Mouse (Mus musculus): ENCODE data around the gene Ednra.
"Not testable (repeated sequence)": the region's sequence is repeated elsewhere in the genome, so short reads cannot be mapped to it uniquely, and the experiment has no call there.

Ednra gene

DNA sequence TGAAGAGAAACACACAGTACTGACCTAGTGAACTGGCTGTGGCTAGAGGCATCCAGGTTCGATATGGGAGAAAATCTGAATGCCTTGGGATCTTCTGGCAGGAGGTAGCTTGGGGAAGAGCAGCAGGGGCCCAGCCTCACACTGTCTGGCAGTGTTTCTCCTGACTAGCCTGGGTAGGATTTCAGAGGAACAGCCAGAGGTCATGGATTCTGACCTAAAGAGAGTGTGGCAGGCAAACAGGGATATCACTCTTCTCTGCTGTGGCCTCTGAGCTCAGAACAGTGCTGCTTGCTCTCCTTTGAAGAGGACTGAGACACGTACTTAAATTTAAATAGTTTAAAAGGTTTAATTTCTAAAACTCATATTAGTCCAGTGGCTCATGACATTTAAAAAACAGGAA is 7.2 kb downstream of the Ednra start:
- DNase-seq (ENCODE audit: low spot score): no peak

DNA sequence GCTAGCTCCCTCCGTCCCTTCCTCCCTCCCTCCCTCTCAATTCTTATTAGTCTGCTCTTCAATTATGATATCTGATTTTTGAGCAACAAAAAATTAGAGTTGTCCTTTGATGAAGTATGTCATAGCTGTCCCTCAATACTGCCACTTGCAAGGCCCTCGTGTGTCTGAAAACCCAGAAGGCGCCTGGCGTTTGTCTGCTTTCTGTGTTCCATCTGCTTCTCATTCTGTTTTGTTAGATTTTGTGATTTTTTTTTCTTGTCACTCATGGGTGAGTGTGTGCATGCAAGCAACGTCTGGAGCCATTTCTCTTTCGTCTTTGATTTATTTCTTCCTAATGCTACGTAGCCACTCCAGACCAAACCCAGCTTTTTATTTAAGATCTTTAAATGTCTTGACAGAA is 9.8 kb downstream of the Ednra start:
- no peak for DNase-seq (ENCODE audit: low spot score)

DNA sequence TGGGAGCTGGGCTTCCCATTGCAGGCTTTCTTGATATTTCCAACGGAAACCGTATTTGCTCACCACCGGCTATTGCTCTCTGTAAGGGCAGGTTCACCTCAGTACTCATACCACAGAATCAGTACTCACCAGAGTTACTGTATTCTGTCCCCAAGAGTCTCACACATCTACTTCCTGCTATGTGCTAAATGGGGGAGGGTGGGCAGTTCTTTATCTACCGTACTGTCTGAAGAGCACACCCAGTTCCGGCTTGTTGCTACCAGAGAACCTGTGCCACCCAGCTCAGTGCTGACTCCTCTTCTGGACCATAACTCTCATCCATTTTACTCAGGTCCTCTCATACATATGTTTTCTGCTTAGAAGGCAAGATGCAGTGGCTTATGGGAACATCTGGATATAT is 10.6 kb downstream of the Ednra start:
- DNase-seq (ENCODE audit: low spot score): no peak

DNA sequence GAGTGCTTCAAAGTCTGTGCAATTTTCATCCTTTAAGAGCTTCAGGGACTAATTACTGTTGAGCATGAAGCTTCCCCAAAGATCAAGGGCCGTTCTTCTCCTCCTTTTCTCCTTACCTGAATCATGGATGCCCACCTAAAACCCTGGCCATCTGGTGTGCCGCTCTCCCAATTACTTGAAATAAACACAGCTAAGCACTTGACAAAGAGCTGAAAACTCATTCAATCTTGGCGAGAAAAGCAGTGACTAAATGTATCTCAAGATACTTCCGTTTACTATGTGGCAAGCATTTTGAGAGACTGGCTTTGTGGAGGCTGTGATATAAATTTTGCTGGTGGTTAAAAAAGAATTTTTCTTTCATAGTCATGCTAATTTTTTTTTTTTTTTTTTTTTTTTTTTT is 19.5 kb downstream of the Ednra start:
- no peak for DNase-seq (ENCODE audit: low spot score)

DNA sequence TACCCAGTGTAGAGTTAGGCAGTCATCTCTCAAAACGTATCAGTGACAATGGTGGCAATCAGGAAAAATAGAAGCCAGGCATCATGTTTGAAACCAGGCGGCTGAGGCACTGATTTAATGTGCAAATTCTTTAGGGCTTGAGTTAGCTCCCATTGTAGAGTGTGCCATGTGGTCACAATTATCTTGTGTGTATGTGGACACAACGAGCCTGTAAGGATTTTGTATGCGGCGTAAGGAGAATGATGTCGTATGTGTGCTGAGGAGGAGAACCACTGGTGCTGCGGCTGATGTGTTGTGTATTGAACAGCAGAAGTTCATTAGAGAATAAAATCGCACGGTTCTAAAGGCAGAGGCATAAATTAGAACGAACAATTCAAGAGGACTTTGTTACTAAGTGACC is 26.2 kb downstream of the Ednra start:
- DNase-seq (ENCODE audit: low spot score): no peak

DNA sequence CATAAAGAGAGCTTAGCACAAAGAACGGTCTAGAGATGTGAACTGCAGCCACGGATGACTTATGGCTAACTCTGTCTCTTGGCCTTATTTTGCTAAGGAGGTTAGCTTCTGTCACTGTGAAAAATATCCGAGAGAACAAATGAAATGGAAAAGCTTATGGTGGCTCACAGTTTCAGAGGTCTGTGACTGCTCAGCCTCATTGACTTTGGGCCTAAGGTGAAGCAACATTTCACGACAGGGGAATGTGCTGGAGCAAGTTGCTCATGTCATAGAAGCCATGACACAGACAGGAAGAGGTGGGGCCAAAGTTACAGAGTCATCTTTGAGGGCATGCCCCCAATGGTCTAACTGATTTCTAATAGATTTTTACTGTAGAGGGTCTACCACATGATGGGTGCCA is 28.1 kb downstream of the Ednra start:
- DNase-seq (ENCODE audit: low spot score): no peak

DNA sequence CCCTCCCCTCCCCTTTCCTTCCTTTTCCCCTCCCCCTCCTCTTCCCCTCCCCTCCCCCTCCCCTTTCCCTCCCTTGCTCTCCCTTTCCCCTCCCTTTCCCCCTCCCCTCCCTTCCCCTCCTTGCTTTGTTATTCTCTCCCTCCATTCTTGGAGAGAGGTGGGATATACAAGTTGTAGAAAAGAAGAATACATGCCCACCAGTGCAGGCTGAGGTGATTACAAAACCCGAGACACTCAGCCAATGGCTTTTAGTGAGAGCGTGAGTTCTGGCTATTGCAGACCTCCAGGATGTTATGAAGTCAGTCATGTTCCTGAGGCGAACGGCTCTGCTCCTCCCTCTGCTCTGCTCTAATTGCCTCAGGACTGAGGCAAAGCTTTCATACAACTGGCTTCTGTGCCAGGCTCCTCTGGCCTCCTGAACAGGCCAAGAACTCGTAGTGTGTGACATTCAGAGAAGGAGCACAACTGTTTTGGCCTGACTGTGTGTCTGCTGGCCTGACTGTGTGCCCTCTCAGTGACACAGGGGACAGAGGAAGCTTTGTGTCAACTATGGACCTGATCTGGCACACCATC is 28.7 kb downstream of the Ednra start:
- DNase-seq (ENCODE audit: low spot score): no peak

DNA sequence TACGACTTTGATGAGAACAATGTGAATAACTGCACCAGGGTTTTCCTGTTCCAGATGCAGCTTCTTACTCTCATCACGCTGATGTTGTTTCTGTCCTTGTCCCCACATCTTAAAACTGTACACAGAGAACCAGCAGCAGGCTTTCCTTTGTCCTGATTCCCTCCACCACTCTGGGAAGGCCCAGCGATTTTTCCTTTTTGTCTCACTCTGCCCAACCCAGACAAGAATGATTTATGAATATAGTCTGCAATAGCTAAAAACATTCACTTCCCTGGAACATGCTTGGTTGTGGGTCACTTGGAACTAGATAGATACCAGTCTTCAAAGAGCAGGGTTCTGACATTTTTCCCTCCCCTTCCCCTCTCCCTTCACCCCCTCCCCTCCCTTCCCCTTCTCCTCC is 29.2 kb downstream of the Ednra start:
- no peak for DNase-seq (ENCODE audit: low spot score)

DNA sequence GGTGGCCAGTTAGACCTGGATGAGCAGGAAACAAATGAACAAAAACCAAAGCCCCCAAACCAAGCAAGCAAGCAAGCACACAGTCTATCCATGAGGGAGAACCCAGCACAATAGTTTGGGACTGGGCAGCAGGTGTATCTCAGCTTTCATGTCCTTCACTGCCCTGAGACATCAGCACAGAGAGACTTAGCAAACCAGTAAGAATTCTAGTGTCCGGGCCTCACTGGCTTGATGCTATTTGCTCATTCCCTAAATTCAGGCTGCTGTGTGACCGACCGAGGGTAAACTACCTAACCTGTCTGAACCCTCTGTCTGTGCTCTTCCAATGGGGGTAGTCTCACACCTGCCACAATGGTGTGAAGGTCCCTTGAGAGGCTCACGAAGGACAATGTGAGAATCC is 29.7 kb downstream of the Ednra start:
- no peak for DNase-seq (ENCODE audit: low spot score)

DNA sequence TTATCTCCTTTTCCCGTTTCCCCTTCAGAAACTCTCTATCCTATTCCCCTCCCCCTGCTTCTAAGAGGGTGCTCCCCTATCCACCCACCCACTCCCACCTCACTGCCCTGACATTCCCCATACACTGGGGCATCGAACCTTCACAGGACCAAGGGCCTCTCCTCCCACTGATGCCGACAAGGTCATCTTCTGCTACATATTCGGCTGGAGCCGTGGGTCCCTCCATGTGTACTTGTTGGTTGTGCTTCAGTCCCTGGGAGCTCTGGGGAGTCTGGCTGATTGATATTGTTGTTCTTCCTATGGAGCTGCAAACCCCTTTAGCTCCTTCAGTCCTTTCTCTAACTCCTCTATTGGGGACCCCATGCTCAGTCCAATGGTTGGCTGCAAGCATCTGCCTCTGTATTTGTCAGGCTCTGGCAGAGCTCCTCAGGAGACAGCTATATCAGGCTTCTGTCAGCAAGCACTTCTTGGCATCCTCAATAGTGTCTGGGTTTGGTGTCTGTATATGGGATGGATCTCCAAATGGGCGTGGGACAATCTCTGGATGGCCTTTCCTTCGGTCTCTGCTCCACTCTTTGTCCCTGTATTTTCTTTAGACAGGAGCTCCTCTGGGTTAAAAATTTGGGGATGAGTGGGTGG is 34.7 kb downstream of the Ednra start:
- not testable (repeated sequence) for DNase-seq (ENCODE audit: low spot score)

DNA sequence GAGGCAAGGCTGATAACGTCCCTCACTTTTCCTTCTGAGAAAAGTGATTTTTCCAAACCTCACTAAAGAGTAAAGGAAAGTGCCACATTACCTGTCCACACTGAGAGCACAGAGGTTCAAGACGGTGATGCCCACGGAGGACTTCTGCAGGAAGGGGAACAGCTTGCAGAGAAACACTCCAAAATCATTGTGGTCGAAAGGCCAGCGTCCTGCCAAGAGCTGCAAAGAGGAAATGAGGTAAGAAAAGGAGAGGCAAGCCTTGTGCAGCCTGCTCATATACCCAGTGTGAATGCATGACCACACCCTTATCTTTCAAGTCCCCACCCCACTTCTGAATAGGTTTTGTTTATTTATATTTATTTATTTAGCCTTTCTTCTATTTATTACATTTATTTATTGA is 35.3 kb downstream of the Ednra start:
- DNase-seq (ENCODE audit: low spot score): no peak

DNA sequence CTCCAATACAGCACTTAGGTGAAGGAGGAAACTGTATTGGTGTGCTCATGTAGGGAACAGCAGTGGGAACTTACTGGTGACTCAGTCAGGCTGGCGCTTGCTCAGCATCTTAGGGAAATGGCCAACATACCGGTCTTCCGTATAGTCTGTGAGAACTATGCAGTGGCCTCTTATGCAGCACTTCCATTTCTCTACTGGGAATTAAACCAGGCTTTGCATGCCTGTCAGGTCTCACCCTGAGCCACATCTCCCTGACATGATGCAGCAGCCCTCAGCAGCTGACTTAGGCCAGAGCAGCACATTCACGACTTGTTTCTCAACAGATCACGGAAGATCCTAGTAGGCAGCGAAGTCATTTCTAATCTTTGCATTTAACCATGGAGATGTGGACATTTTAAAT is 39.9 kb downstream of the Ednra start:
- DNase-seq (ENCODE audit: low spot score): no peak

DNA sequence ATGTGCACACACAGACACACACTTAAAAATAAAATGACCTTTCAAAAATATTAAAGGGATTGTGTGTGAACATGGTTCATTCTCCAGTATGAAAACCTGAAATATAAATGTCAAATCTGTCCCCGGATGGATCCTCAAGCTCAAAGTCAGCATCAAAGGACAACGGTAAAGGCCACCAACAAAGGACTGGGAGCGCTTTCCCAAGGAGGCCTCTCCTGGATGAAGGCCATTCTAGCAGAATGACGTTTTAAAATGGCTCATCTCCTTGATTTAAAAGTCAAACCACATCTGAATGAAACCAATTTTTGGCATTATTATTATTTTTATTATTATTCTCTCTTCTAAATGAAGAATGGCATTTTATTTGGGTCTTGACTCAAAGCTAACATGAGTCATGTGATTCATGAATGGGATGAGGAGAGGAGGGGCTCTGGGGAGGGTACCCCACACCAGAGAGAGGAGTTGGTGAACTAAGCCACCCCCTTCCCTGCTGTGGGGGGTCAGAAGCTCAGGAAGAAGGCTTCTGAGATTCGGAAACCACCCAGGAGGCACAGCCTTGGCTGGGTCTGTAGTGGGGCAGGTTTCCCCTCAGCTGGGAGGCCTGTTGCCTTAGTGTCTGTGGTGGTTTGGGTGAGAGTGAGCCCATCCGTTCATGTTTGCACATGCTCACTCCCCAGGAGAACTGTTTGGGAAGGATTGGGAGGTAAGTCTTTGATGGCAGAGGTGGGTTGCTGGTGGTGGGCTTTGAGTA is 40.7 kb downstream of the Ednra start:
- no peak for DNase-seq (ENCODE audit: low spot score)

DNA sequence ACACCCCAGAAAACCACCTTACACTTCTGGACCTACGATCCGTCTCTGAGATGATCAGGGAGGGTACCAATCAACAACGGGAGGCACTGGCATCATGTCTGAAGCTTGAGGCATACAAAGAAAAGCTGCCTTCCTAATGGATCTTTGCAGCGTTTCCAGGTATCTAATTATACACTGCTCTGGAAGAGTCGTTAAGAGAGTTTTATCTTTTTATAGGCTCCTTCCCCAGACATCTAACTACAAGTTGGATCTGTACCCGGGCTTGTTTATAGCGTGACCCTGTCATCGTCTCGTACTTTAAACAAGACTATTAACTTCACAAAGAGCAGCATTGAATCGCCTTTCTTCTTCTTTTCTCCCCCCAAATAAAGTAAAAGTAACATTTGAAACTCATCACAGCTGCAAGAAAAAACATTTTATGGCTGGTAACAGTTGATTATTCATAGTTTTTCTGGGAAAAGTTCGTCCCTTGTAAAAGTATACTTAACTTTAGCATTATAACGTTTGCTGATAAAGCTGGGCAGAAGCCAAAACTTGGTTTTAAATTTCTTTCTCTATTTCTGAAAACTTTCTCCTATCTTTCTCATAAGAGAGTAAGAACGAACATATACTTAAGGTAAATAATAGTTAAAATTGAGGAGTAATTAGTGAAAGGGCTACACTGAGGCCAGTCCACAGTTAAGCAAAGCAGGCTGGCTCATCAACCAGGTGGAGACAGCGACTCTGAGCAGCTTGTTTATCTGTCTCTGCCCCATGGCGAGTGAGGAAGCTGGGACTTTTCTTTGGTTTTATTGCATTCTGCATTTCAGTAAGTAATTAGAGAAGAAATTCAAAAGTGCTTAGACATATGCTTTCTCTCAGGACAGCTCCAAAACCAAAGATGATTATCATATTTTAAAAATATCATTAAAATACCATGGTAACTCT is 42.0 kb downstream of the Ednra start:
- DNase-seq (ENCODE audit: low spot score): no peak

DNA sequence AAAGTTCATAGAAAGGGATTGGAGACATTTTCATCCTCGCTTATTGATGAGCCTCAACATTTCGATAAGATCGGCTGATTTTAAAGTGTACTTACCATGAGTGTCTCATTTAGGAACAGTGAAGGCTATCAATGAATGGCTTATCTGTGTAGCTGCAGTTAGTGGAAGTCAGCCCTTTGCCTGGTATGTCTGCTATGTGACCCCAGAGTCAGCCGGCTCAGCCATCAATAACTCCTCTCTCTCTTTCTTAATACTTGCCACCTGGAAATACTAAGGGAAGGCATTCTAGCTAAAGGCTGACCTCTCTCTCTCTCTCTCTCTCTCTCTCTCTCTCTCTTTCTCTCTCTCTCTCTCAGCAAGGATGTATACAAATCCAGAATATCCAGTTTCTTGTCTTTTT is 52.2 kb downstream of the Ednra start:
- DNase-seq (ENCODE audit: low spot score): no peak

DNA sequence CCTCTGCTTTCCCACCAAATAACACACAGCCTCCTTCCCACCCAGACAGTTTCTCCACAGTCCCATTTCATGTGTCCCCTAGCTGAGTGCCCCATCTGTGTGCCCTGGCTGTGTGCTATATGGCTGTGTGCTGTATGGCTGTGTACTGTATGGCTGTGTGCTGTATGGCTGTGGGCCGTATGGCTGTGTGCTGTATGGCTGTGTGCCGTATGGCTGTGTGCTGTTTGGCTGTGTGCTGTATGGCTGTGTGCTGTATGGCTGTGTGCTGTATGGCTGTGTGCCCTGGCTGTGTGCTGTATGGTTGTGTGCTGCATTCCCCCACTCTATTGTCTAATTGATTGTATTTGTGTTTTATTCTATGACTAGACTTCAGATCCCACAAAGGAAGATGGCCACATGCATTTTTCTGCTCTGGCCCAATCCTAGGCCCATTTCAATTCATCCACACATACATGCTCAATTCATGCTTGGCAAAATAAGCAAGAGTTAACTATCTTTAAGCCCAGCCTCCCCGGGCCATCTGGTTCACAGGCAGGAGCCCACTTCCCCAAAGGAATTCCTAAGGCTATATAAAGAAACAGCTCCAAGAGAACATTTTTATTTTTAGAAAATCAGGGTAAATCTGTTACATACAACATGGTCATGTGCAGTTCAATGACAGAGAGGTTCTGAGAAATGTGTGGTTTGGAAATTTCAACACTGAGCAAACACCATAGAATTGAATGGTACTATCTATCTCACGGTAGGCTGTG is 53.5 kb downstream of the Ednra start:
- no peak for DNase-seq (ENCODE audit: low spot score)

DNA sequence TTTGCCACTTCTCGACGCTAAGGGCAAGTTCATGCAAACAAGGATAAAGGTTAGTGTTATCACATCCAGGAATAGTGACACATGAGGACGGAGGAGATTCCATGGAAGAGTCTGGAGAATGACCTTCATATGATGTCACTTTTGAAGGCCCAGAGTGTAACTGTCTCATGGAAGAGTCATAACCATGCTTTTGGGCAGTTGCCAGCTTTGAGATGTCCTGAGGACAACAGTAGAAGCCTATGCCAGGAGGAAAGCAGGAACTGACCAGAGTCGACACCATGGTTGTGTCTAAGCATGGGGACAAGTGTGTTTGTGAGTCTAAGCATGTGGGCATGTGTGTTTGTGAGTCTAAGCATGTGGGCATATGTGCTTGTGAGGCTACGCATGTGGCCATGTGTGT is 56.3 kb downstream of the Ednra start:
- DNase-seq (ENCODE audit: low spot score): no peak

DNA sequence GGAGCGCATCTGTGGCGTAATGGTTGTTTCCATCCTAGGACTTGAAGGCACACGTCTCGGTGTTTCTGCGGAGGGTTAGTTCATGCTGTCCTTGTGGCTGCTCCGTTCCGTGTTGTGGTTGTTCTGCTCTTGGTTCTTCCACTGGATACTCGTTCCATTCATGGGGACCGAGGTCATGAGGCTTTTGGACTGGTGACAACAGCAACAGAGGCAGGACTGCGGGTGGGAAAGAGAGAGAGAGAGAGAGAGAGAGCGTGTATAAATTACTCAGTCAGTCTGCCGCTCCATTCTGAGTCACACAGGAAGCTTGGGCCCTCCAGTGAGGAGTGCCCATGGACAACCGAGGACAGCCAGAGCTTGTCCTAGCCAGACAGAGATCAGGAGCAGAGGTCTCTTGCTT is 59.4 kb downstream of the Ednra start:
- DNase-seq (ENCODE audit: low spot score): no peak

DNA sequence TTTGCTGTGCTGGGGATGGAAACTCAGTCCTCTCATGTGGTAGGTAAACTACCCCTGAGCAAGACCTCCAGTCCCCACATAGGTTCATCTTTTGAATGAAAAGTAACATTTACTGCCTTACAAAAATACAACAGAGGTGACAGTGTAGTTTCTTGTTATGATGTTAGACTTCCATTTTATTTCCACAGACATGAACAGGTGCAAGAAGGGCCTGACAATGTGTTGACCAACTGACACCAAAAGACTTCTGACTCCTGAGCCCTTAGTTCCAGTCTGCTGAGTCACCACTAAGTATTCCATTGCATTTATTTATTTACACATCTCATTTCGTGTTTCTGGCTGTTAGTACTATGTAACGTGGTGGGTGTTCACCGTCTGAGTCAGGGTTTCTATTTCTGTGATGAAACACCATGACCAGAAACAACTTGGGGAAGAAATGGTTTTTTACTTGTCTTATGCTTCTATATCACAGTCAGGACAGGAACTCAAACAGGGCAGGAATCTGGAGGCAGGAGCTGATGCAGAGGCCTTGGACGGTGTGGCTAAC is 64.7 kb downstream of the Ednra start:
- DNase-seq (ENCODE audit: low spot score): no peak

DNA sequence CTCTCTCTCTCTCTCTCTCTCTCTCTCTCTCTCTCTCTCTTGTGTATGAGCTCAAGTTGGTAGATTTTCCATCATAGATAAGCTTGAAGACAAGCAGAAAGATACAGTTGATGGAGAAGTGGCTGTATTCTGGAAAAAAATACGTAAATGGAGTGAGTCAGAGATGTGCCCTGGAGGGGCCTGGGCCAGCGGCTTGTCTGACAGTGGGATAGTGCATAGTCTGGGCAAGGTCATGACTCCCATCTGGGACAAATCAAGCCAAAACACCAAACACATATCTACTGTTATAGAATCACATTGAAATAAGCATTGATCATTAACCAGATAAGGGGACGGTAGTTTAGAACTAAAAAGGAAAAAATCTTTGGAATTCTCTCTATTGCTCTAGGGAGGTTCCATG is 65.9 kb downstream of the Ednra start:
- DNase-seq (ENCODE audit: low spot score): no peak

DNA sequence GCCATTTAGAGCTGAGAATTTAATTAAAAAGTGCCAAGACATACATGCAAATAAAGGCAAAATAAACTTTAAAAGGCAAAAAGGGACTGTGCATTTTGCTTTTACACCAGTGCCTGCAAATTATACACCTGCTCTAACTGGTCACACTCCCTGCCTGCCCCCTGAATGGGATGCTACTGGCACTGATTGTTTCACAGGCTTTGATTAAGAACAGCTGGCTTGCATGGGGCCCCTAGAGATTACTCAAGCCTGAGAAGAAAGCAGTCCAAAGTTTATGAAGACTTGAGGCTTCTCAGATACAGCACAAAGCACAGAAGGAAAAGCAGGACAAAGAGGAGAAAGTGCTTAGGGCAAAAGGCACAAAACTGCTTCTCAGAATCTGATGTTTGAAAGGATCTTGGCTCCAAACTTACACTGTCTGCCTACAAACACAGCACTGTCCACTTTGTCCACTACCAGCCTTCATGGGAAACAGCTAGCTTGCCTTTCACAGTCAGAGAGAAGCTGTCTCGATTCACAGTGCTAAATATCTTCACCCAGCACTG is 73.5 kb downstream of the Ednra start:
- no peak for DNase-seq (ENCODE audit: low spot score)

Data from testis, postnatal 10 days (tissue).